Mouse (Mus musculus): ENCODE data around the gene Sema7a.

DNA sequence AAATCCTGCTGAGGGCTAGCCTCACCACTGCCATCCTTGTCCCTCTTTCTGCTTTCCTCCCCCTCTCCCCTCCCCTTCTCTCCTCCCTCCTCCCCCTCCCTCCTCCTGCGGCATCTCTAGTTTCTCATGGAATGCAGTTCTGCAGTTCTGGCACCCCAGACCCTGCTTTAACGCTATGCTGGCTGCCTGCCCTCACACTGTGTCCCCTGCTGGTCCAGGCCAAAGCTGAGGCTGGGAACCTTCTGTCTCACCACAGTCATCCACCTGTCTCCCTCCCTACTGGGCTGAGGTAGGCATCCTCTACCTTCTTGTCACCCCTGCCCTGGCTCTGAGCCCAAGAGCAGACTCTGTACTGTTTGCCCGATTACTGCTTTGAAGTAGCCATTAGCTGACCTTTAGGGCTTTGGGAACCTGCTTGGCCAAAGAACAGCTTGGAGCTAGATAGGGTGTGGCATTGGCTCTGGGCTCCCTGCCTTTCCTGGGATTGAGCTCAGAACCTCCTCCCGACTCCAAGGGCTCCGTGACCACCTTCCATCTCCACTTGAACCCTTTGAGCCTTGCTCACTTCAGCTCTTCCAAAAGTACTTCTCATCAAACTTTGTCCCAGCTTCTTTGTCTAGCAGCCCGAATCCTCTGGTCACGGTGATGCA is 7.6 kb downstream of the Sema7a start:
- TF ChIP-seq MAFK (IDR thresholded peaks at IDR 0.05; ENCODE audit: insufficient read depth, low read depth, low read length) = no peak
- TF ChIP-seq HCFC1 (IDR thresholded peaks at IDR 0.05; ENCODE audit: borderline replicate concordance, insufficient read depth, low read length) = no peak
- TF ChIP-seq ZNF384 (IDR thresholded peaks at IDR 0.05; ENCODE audit: low read depth, low read length) = no peak
- no peak for TF ChIP-seq ZC3H11A (IDR thresholded peaks at IDR 0.05; ENCODE audit: borderline replicate concordance, low read depth, low read length)
- TF ChIP-seq CHD2 (IDR thresholded peaks at IDR 0.05; ENCODE audit: low read depth, low read length) = no peak

Measured in ES-E14 (cell line).